In the genomic region with DNA sequence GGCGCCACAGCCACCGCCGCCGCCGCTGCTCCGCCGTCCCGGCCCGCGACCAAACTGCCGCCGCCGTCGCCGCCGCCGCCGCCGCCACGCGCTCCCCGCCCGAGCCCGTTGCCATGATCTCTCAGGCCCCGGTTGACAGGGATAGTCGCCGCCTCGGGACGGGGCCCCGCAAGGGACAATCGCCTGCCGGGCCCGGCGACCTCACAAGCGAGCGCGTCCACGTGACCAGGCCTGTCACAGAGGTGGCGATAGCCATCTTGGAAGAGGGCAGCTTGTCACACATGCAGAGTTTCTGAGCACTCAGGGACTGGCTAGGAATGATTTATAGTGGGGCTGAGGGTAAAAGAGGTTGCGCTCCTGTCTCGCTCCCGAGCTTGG, we compare ENCODE assay signal across 8 mouse cellular contexts. TPM values are rescaled to one million over a fixed set of nuclear protein-coding genes. Genes with fewer than 3 reads are reported as not detected.
A peak's percentile ranks its signal among the peaks of the same experiment; 100 is the strongest.
DNase-seq lines count a peak whose midpoint lies in the region; ATAC-seq and TF ChIP-seq lines count a peak whose summit lies in the region.

A gene (minus strand): TSS at position 270 of the 378 bp plus-strand sequence.

- ATAC-seq in erythroid progenitor cell, adult 5-6 weeks (replicated peaks; ENCODE audit: low FRiP score, poor library complexity, severe bottlenecking) = peak; percentile 58
- peak; percentile 91 for ATAC-seq in heart, embryonic 12.5 days (ENCODE audit: insufficient number of reproducible peaks, low FRiP score)
- peak; percentile 89 for ATAC-seq in kidney, postnatal 0 days (replicated peaks; ENCODE audit: low FRiP score, low read depth)
- ATAC-seq in liver, embryonic 11.5 days (replicated peaks; ENCODE audit: low FRiP score) = peak; percentile 89
- peak; percentile 92 for ATAC-seq in stomach, embryonic 14.5 days (ENCODE audit: insufficient number of reproducible peaks, insufficient read depth, low FRiP score, low read depth)

- H3K27me3 ChIP-seq in heart, embryonic 12.5 days (replicated peaks) = peaks cover 30% of the 10 kb centered on the region
- H3K27me3 ChIP-seq in kidney, postnatal 0 days (ENCODE audit: insufficient read depth, low read length) = no peaks in the 10 kb centered on the region
- H3K27me3 ChIP-seq in liver, embryonic 11.5 days (replicated peaks; ENCODE audit: control insufficient read depth, insufficient read depth, low read length) = peaks cover 10% of the 10 kb centered on the region; the same call in 1 of the 2 replicates
- H3K27me3 ChIP-seq in stomach, embryonic 14.5 days (ENCODE audit: control insufficient read depth, insufficient read depth, low read length) = no peaks in the 10 kb centered on the region

- peak within 1 kb of the TSS; percentile 93 for H3K4me2 ChIP-seq in heart, embryonic 12.5 days
- H3K4me2 ChIP-seq in kidney, postnatal 0 days (ENCODE audit: low read length) = peak within 1 kb of the TSS; percentile 99
- peak within 1 kb of the TSS; percentile 92 for H3K4me2 ChIP-seq in liver, embryonic 11.5 days
- H3K4me2 ChIP-seq in stomach, embryonic 14.5 days (replicated peaks; ENCODE audit: low read depth, low read length) = peak within 1 kb of the TSS; percentile 99

- peaks cover 14% of the 10 kb centered on the region; the same call in 1 of the 2 replicates for H3K4me1 ChIP-seq in heart, embryonic 12.5 days (replicated peaks)
- H3K4me1 ChIP-seq in kidney, postnatal 0 days (replicated peaks; ENCODE audit: insufficient read depth, low read length) = peaks cover 8% of the 10 kb centered on the region; the same call in 1 of the 2 replicates
- peaks cover 15% of the 10 kb centered on the region for H3K4me1 ChIP-seq in liver, embryonic 11.5 days (replicated peaks; ENCODE audit: control insufficient read depth, insufficient read depth, low read length)
- H3K4me1 ChIP-seq in stomach, embryonic 14.5 days (ENCODE audit: control insufficient read depth, insufficient read depth, low read length) = 0 out of 2 replicates have a peak, but pooled peaks cover 2% of the 10 kb centered on the region

- no peak for TF ChIP-seq CTCF in kidney, postnatal 0 days (IDR thresholded peaks at IDR 0.05; ENCODE audit: low read depth)

- peak within 1 kb of the TSS; percentile 88 for H3K9ac ChIP-seq in heart, embryonic 12.5 days
- peak within 1 kb of the TSS; percentile 80 for H3K9ac ChIP-seq in kidney, postnatal 0 days (ENCODE audit: low read depth, low read length)
- peak within 1 kb of the TSS; percentile 85 for H3K9ac ChIP-seq in liver, embryonic 11.5 days (ENCODE audit: low read depth, low read length)
- H3K9ac ChIP-seq in stomach, embryonic 14.5 days (replicated peaks; ENCODE audit: low read depth, low read length) = peak within 1 kb of the TSS; percentile 68

- peak within 1 kb of the TSS; percentile 23; the same call in 1 of the 2 replicates for H3K27ac ChIP-seq in heart, embryonic 12.5 days (ENCODE audit: poor library complexity, severe bottlenecking)
- H3K27ac ChIP-seq in kidney, postnatal 0 days = peak within 1 kb of the TSS; percentile 88
- H3K27ac ChIP-seq in liver, embryonic 11.5 days (ENCODE audit: low read depth, low read length) = no peak within 1 kb of the TSS
- no peak within 1 kb of the TSS for H3K27ac ChIP-seq in stomach, embryonic 14.5 days (ENCODE audit: low read length)

- DNase-seq in CD4-positive helper T cell, adult 2 months (ENCODE audit: low read depth, low spot score) = peak; percentile 91
- DNase-seq in brain, embryonic 18.5 days (ENCODE audit: low read depth, low spot score) = peak; percentile 76
- DNase-seq in kidney, postnatal 0 days (ENCODE audit: low spot score) = peak; percentile 96
- peak; percentile 86 for DNase-seq in liver, embryonic 11.5 days (ENCODE audit: low spot score)
- peak; percentile 90 for DNase-seq in naive thymus-derived CD4-positive, alpha-beta T cell, adult 2 months (ENCODE audit: low read depth)

- under 1% methylated on average over 40 of the region's 42 CpGs for WGBS in heart, embryonic 12.5 days
- WGBS in kidney, postnatal 0 days = 1% methylated on average over 42 of the region's 42 CpGs
- WGBS in liver, embryonic 11.5 days = under 1% methylated on average over 42 of the region's 42 CpGs
- WGBS in stomach, embryonic 14.5 days = 1% methylated on average over 42 of the region's 42 CpGs

- H3K9me3 ChIP-seq in heart, embryonic 12.5 days (replicated peaks) = no peaks in the 10 kb centered on the region
- H3K9me3 ChIP-seq in kidney, postnatal 0 days (replicated peaks; ENCODE audit: low read length) = no peaks in the 10 kb centered on the region
- H3K9me3 ChIP-seq in liver, embryonic 11.5 days (ENCODE audit: control insufficient read depth, low read length) = no peaks in the 10 kb centered on the region
- no peaks in the 10 kb centered on the region for H3K9me3 ChIP-seq in stomach, embryonic 14.5 days (ENCODE audit: control insufficient read depth, low read depth, low read length)

- H3K4me3 ChIP-seq in heart, embryonic 12.5 days = peak within 1 kb of the TSS; percentile 90
- peak within 1 kb of the TSS; percentile 75 for H3K4me3 ChIP-seq in kidney, postnatal 0 days (replicated peaks; ENCODE audit: low read depth, low read length)
- peak within 1 kb of the TSS; percentile 77 for H3K4me3 ChIP-seq in liver, embryonic 11.5 days (ENCODE audit: low read depth, low read length)
- peak within 1 kb of the TSS; percentile 85 for H3K4me3 ChIP-seq in stomach, embryonic 14.5 days (ENCODE audit: low read depth, low read length)

- H3K36me3 ChIP-seq in heart, embryonic 12.5 days = no peaks in the 10 kb centered on the region
- no peaks in the 10 kb centered on the region for H3K36me3 ChIP-seq in kidney, postnatal 0 days (ENCODE audit: insufficient read depth, low read length)
- H3K36me3 ChIP-seq in liver, embryonic 11.5 days (ENCODE audit: control insufficient read depth, insufficient read depth, low read length) = no peaks in the 10 kb centered on the region
- H3K36me3 ChIP-seq in stomach, embryonic 14.5 days (ENCODE audit: control insufficient read depth, insufficient read depth, low read length) = no peaks in the 10 kb centered on the region

RNA-seq across cellular contexts. Expression of the gene that starts here (rescaled TPM):
- total RNA-seq in erythroid progenitor cell, adult 5-6 weeks (2015; ENCODE audit: low replicate concordance) = not detected in 2 replicates
- total RNA-seq in erythroid progenitor cell, adult 5-6 weeks (2017; ENCODE audit: low replicate concordance) = not detected in 2 replicates
- polyA plus RNA-seq in heart, embryonic 12.5 days (2016; fragmentation: Nextera tagmentation; extraction: Ambion mirVana) = 1.5 and 1.8 TPM in 2 replicates
- 1.2 and 1.5 TPM in 2 replicates for polyA plus RNA-seq in kidney, postnatal 0 days (2015; fragmentation: Nextera tagmentation; extraction: Ambion mirVana)
- 0.36 and 0.45 TPM in 2 replicates for polyA plus RNA-seq in liver, embryonic 11.5 days (2014; fragmentation: Nextera tagmentation; extraction: Ambion mirVana)
- polyA plus RNA-seq in stomach, embryonic 14.5 days (2014; fragmentation: Nextera tagmentation; extraction: Ambion mirVana) = 0.41 and 0.49 TPM in 2 replicates

Comparison
In these comparisons a context has a peak if more than half of its experiments do, and no peak if none do; other contexts are left out.
1. Peak in ATAC-seq in erythroid progenitor cell, adult 5-6 weeks; RNA of the gene not detected or under 1 TPM.
2. Peak in DNase-seq, ATAC-seq, H3K4me3 ChIP-seq, H3K9ac ChIP-seq and H3K4me2 ChIP-seq in liver, embryonic 11.5 days; RNA of the gene not detected or under 1 TPM.
3. Peak in ATAC-seq, H3K4me3 ChIP-seq, H3K9ac ChIP-seq and H3K4me2 ChIP-seq in stomach, embryonic 14.5 days; RNA of the gene not detected or under 1 TPM.
4. H3K27ac ChIP-seq: peak in heart, embryonic 12.5 days (single experiment) and kidney, postnatal 0 days (single experiment); none in liver, embryonic 11.5 days (single experiment) and stomach, embryonic 14.5 days (single experiment).
5. Peak in every context shown above with its lines, with median percentiles within 50 percentile points of each other: DNase-seq, ATAC-seq, H3K4me2 ChIP-seq, H3K4me3 ChIP-seq and H3K9ac ChIP-seq.